ENCODE assay signal across 18 mouse cellular contexts in the genomic region with DNA sequence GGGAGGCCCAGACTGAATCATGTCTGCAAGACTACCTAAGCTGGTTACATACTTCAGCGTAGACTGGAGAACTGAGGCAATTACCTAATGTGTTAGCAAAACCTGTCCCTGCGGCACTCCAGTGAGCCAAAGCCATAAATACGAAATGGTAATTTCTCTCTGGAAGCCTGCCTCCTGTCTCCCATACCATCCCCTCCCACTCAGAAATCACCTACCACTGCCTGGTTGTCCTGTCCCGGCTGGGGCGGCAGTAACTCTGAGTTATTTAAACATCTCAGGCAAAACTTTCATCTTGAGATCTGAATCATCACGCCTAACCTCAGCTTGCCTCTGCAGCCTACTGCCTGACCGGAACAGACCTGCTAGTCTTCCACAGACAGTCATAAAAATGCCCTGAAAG.
"Had no signal": no experiment of that assay in that cellular context is flagged by ENCODE, and none has a peak within 500 bp of the region (broad histone marks: within the 10 kb centered on the region; RNA-seq: fewer than 3 reads in every experiment).

No protein-coding gene starts in this region.

- H3K9ac ChIP-seq: liver, embryonic 14.5 days; lung, embryonic 14.5 days; midbrain, embryonic 12.5 days; neural tube, embryonic 13.5 days; neural tube, embryonic 15.5 days had no signal

- H3K27me3 ChIP-seq: midbrain, embryonic 12.5 days; neural tube, embryonic 13.5 days; neural tube, embryonic 15.5 days had no signal

- H3K4me3 ChIP-seq: midbrain, embryonic 10.5 days; midbrain, embryonic 12.5 days; myocyte; neural tube, embryonic 13.5 days; neural tube, embryonic 15.5 days had no signal

- H3K9me3 ChIP-seq: midbrain, embryonic 10.5 days; midbrain, embryonic 12.5 days; neural tube, embryonic 13.5 days; neural tube, embryonic 15.5 days had no signal

- H3K4me2 ChIP-seq: lung, embryonic 14.5 days; midbrain, embryonic 12.5 days; neural tube, embryonic 13.5 days; neural tube, embryonic 15.5 days had no signal

- H3K27ac ChIP-seq: liver, embryonic 14.5 days; midbrain, embryonic 10.5 days; midbrain, embryonic 12.5 days; neural tube, embryonic 13.5 days; neural tube, embryonic 15.5 days had no signal

- H3K36me3 ChIP-seq: midbrain, embryonic 10.5 days; midbrain, embryonic 12.5 days; neural tube, embryonic 13.5 days; neural tube, embryonic 15.5 days had no signal

- DNase-seq: lung, adult 18-20 months; lung, embryonic 14.5 days; lung, postnatal 10 days; lung, postnatal 4 days; midbrain, embryonic 14.5 days; retina, postnatal 1 day; right cerebral cortex, postnatal 4 days; spleen, adult 18-20 months; thymus, adult 2 months; thymus, postnatal 14 days; thymus, postnatal 36 days had no signal

- ATAC-seq: midbrain, embryonic 16.5 days had no signal
